Mouse (Mus musculus) G1E (cell line): ENCODE measurements around the gene Mrps35. TPM values are rescaled to one million over a fixed set of nuclear protein-coding genes. Genes with fewer than 3 reads are reported as not detected.

Experiments
- ATAC-seq: 2 replicates; pipeline ENCODE4 v1.8.0; 2016; ENCODE audit warnings: mild to moderate bottlenecking; ENCODE audit not compliant: insufficient number of reproducible peaks, poor library complexity, low FRiP score, severe bottlenecking; ENCODE audit errors: extremely low read depth
- DNase-seq: peaks from one replicate; pipeline ENCODE4 v3.0.0; 2012; ENCODE audit warnings: low spot score
- H3K27me3 ChIP-seq: 2 replicates; pipeline ENCODE4 v1.6.1; 2012; ENCODE audit warnings: mild to moderate bottlenecking, low read length, inconsistent platforms; ENCODE audit not compliant: insufficient read depth
- H3K36me3 ChIP-seq: replicated peaks from 2 replicates; pipeline ENCODE3; 2012; ENCODE audit warnings: mild to moderate bottlenecking, inconsistent platforms
- H3K4me1 ChIP-seq: 2 replicates; pipeline ENCODE4 v1.6.1; 2012; ENCODE audit warnings: low read depth, low read length, inconsistent platforms, mixed read lengths; ENCODE audit not compliant: insufficient read depth
- H3K4me3 ChIP-seq: 2 replicates; pipeline ENCODE4 v1.5.1; 2012; ENCODE audit warnings: low read depth, mild to moderate bottlenecking, inconsistent platforms, low read length, moderate library complexity, mixed read lengths
- H3K9me3 ChIP-seq: replicated peaks from 2 replicates; pipeline ENCODE4 v1.6.1; 2012; ENCODE audit warnings: inconsistent platforms
- CTCF ChIP-seq: IDR thresholded peaks from 2 replicates; pipeline ENCODE4 v1.5.1; 2012; ENCODE audit warnings: low read depth, low read length, inconsistent platforms, mixed read lengths
- GATA1 ChIP-seq: IDR thresholded peaks from 2 replicates; pipeline ENCODE4 v1.6.1; 2012; ENCODE audit warnings: borderline replicate concordance, low read length, inconsistent platforms, mixed read lengths
- GATA2 ChIP-seq: IDR thresholded peaks from 2 replicates; pipeline ENCODE4 v1.6.1; 2012; ENCODE audit warnings: low read depth, low read length, inconsistent platforms, borderline replicate concordance
- POLR2AphosphoS5 ChIP-seq: IDR thresholded peaks from 2 replicates; pipeline ENCODE4 v1.6.1; 2012; ENCODE audit warnings: low read depth, low read length, inconsistent platforms; ENCODE audit not compliant: insufficient replicate concordance
- TAL1 ChIP-seq: conservative IDR thresholded peaks from 2 replicates; pipeline ENCODE4 v1.6.1; 2012; ENCODE audit warnings: low read depth, low read length, inconsistent platforms, mixed read lengths
- polyA plus RNA-seq: library from polyadenylated mRNA; stranded (reverse); fragments of >175 nt; gene quantifications from 2 replicates; pipeline ENCODE4 v1.2.3, GENCODE M21; 2012
- total RNA-seq, 2 experiments: library from RNA; stranded (forward) in 1 of 2; stranded (reverse) in 1 of 2; fragments of 200-1000 nt in 1 of 2; fragments of >200 nt in 1 of 2; fragmentation: Nextera tagmentation in 1 of 2; gene quantifications; 2 replicates each; pipeline ENCODE4 v1.2.3; 2014 to 2017

Gene Mrps35
- total RNA-seq (2014; fragmentation: Nextera tagmentation) (46.1 and 53.2 TPM in 2 replicates), total RNA-seq (2017) (93.1 and 95.4 TPM in 2 replicates), polyA plus RNA-seq (11.2 and 17.6 TPM in 2 replicates)

- peak; percentile 89 for DNase-seq
Observed at GRCm38 (mm10) chr6:147042291-147043290, at the start of gene Mrps35. Mrps35 (plus strand) TSS chr6:147042764.

DNA sequence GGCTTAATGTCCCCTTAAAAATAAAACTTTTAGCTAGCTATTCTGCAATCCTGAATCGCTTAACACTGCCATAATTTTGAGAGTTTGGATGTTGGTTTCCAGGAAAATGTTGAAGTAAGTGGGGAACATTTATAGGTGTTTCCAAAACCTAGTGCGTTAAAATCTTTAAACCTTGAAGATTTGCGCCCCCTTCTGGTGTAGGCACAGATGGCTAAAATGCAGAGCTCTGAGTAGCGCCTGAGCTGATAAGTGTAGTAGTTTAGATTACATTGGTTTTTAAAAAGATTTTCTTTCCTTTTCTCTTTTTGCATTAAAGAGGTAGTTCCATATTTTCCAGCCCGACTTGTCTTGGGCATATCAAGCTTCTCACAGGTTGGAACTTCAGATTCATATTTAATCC, 48.3 kb upstream of the Mrps35 start:
- ATAC-seq = no peak
- no peaks in the 10 kb centered on the region for H3K27me3 ChIP-seq
- H3K4me3 ChIP-seq = no peak overlapping the region
- TF ChIP-seq GATA1 = no peak
- peak; percentile 22; the same call in 1 of the 2 replicates for TF ChIP-seq CTCF
- TF ChIP-seq POLR2AphosphoS5 = no peak
- no peak for TF ChIP-seq GATA2
- no peaks in the 10 kb centered on the region for H3K4me1 ChIP-seq
- no peak for DNase-seq
- no peaks in the 10 kb centered on the region for H3K9me3 ChIP-seq
- H3K36me3 ChIP-seq = no peaks in the 10 kb centered on the region

More at GRCm38 (mm10) chr6:147042291-147043290, at the start of gene Mrps35:
- peaks cover 22% of the 10 kb centered on the region for H3K36me3 ChIP-seq
- no peaks in the 10 kb centered on the region for H3K9me3 ChIP-seq
- TF ChIP-seq GATA1 (no peak), GATA2 (no peak), CTCF (no peak), TAL1 (no peak), POLR2AphosphoS5 (no peak)
- peak; percentile 98 for ATAC-seq
- H3K4me3 ChIP-seq = peak within 1 kb of the TSS; percentile 97
- H3K27me3 ChIP-seq = peaks cover 3% of the 10 kb centered on the region; the same call in 1 of the 2 replicates
- peaks cover 17% of the 10 kb centered on the region for H3K4me1 ChIP-seq

- no peak overlapping the region for H3K4me3 ChIP-seq
- TF ChIP-seq CTCF = no peak
- no peak for TF ChIP-seq GATA1
- no peak for TF ChIP-seq POLR2AphosphoS5
- no peak for TF ChIP-seq GATA2
- no peak for TF ChIP-seq TAL1
- no peaks in the 10 kb centered on the region for H3K27me3 ChIP-seq
- no peaks in the 10 kb centered on the region for H3K36me3 ChIP-seq
- no peaks in the 10 kb centered on the region for H3K4me1 ChIP-seq
- no peak for ATAC-seq
- DNase-seq = no peak
- no peaks in the 10 kb centered on the region for H3K9me3 ChIP-seq
Observed at GRCm38 (mm10) chr6:146995391-146995790, 47.2 kb upstream of the Mrps35 start.

- no peak for TF ChIP-seq GATA1
- no peak for TF ChIP-seq CTCF
- no peak for TF ChIP-seq TAL1
- no peak for TF ChIP-seq POLR2AphosphoS5
- no peak for TF ChIP-seq GATA2
- no peaks in the 10 kb centered on the region for H3K4me1 ChIP-seq
- H3K36me3 ChIP-seq = no peaks in the 10 kb centered on the region
- no peaks in the 10 kb centered on the region for H3K27me3 ChIP-seq
- DNase-seq = no peak
- H3K4me3 ChIP-seq = no peak overlapping the region
- ATAC-seq = no peak
- H3K9me3 ChIP-seq = no peaks in the 10 kb centered on the region
Observed at GRCm38 (mm10) chr6:146995878-146996277, 46.7 kb upstream of the Mrps35 start.

GRCm38 (mm10) chr6:146997006-146997405, 45.6 kb upstream of the Mrps35 start:
- ATAC-seq (no peak), DNase-seq (no peak)
- no peaks in the 10 kb centered on the region for H3K36me3 ChIP-seq
- no peak overlapping the region for H3K4me3 ChIP-seq
- no peaks in the 10 kb centered on the region for H3K4me1 ChIP-seq
- no peak for TF ChIP-seq POLR2AphosphoS5
- no peak for TF ChIP-seq CTCF
- no peak for TF ChIP-seq GATA1
- TF ChIP-seq GATA2 = no peak
- TF ChIP-seq TAL1 = no peak
- H3K27me3 ChIP-seq = no peaks in the 10 kb centered on the region
- no peaks in the 10 kb centered on the region for H3K9me3 ChIP-seq

DNA sequence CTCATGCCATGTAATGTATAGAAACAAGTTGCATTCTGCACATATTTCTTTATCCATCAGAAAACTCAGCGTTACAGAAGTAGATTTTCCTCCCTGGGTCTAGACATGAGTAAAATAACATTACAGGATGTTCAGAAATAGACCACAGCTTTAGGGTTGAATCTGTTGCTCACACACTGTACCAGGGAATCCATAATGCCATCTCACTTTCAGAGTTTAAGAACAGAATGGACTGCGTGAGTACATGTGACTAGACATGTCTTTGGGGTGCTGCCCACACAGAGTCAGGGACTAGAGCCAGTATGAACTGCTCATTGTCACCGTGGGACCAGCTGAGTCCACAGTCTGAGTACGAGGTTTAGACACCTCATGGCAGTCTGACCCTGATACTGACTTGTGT, 43.9 kb upstream of the Mrps35 start:
- Histone ChIP-seq H3K4me1 (no peaks in the 10 kb centered on the region), H3K9me3 (no peaks in the 10 kb centered on the region), H3K36me3 (no peaks in the 10 kb centered on the region), H3K27me3 (no peaks in the 10 kb centered on the region), H3K4me3 (no peak overlapping the region)
- DNase-seq = no peak
- TF ChIP-seq POLR2AphosphoS5 (no peak), GATA2 (no peak), GATA1 (no peak), TAL1 (no peak), CTCF (no peak)
- no peak for ATAC-seq
